Mouse (Mus musculus) stomach, postnatal 0 days (tissue): ENCODE data around the gene 6030468B19Rik. TPM values are rescaled to one million over a fixed set of nuclear protein-coding genes. Genes with fewer than 3 reads are reported as not detected.
A peak's percentile ranks its signal among the peaks of the same experiment; 100 is the strongest.

Source experiments
- ATAC-seq: fragments of 200-750 bp; cut with Nextera tagmentation; 2 replicates; pipeline ENCODE4 v1.8.0; 2017; ENCODE audit not compliant: low FRiP score, low TSS enrichment
- DNase-seq: peaks from one replicate; pipeline ENCODE4 v3.0.0-alpha.2; 2016; ENCODE audit warnings: low spot score
- H3K27ac ChIP-seq: fragments of 300-500 bp; sonication (generic); replicated peaks from 2 replicates; pipeline ENCODE4 v1.5.1; 2014; ENCODE audit warnings: mild to moderate bottlenecking, control low read depth
- H3K27me3 ChIP-seq: fragments of 300-500 bp; sonication (generic); 2 replicates; pipeline ENCODE4 v1.6.1; 2014; ENCODE audit warnings: low read length; ENCODE audit not compliant: control insufficient read depth, insufficient read depth
- H3K36me3 ChIP-seq: fragments of 300-500 bp; sonication (generic); 2 replicates; pipeline ENCODE4 v1.6.1; 2014; ENCODE audit warnings: low read length, mixed read lengths; ENCODE audit not compliant: control insufficient read depth, insufficient read depth
- H3K4me1 ChIP-seq: fragments of 300-500 bp; sonication (generic); replicated peaks from 2 replicates; pipeline ENCODE4 v1.6.1; 2014; ENCODE audit warnings: antibody characterized with exemption; ENCODE audit not compliant: control insufficient read depth, insufficient read depth
- H3K4me2 ChIP-seq: fragments of 300-500 bp; sonication (generic); replicated peaks from 2 replicates; pipeline ENCODE4 v1.6.1; 2014; ENCODE audit warnings: low read depth, mild to moderate bottlenecking, control low read depth, moderate library complexity
- H3K4me3 ChIP-seq: fragments of 300-500 bp; sonication (generic); 2 replicates; pipeline ENCODE4 v1.5.1; 2014; ENCODE audit warnings: low read depth, low read length, control low read depth
- H3K9ac ChIP-seq: fragments of 300-500 bp; sonication (generic); 2 replicates; pipeline ENCODE4 v1.6.1; 2014; ENCODE audit warnings: mild to moderate bottlenecking, low read length, control low read depth, mixed read lengths
- H3K9me3 ChIP-seq: fragments of 300-500 bp; sonication (generic); 2 replicates; pipeline ENCODE4 v1.6.1; 2016; ENCODE audit warnings: low read length; ENCODE audit not compliant: control insufficient read depth
- CTCF ChIP-seq: IDR thresholded peaks from 2 replicates; pipeline ENCODE4 v1.5.1; 2016; ENCODE audit warnings: antibody characterized with exemption, low read depth, mild to moderate bottlenecking, moderate library complexity
- EP300 ChIP-seq: optimal IDR thresholded peaks from 2 replicates; pipeline ENCODE3; 2016; ENCODE audit warnings: antibody characterized with exemption
- WGBS: fragments of 180-500 bp; shearing (Covaris S2); extraction: QIAGEN DNeasy Blood & Tissue Kit; methylation state at CpG from one replicate; pipeline ENCODE4 v1.1.7; 2014; 5-methylcytosine and 5-hydroxymethylcytosine counted together
- polyA plus RNA-seq: library from polyadenylated mRNA; unstranded; fragments of >200 nt; fragmentation: Nextera tagmentation; extraction: Ambion mirVana; gene quantifications from 2 replicates; pipeline ENCODE4 v1.2.1, GENCODE M21; 2015

6030468B19Rik gene
- polyA plus RNA-seq, 1 experiment from 2014 or later = not detected

DNA sequence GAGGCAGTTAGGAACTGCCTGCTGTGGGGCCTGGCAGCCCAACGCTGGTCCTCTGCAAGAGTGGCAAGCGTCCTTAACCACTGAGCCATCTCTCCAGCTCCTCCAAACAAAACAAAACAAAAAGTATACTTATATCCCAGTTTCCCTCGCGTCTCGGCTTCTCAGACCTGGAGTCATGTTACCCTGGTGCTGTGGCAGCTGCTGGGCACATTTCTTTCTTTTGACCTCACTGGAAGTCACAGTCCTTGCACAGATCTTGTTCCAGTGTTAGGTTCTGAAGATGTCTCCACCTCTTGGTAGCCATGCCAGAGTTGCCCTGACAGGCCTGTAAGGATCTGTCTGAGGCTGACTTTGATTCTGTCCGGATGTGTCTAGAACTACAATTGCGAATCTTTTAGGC lies 4.2 kb downstream of the 6030468B19Rik start:
- ATAC-seq = no peak
- Histone ChIP-seq H3K27ac (no peak overlapping the region), H3K9ac (no peak overlapping the region), H3K4me3 (no peak overlapping the region), H3K4me1 (no peaks in the 10 kb centered on the region), H3K36me3 (no peaks in the 10 kb centered on the region), H3K27me3 (no peaks in the 10 kb centered on the region), H3K9me3 (no peaks in the 10 kb centered on the region), H3K4me2 (no peak overlapping the region)
- 74% methylated on average over 7 of the region's 7 CpGs for whole genome bisulfite sequencing
- TF ChIP-seq EP300 (no peak), CTCF (no peak)
- no peak for DNase-seq

GRCm38 (mm10) chr11:117803166-117803688 lies 5.8 kb downstream of the 6030468B19Rik start:
- 85% methylated on average over 3 of the region's 3 CpGs for WGBS
- H3K27me3 ChIP-seq = no peaks in the 10 kb centered on the region
- H3K27ac ChIP-seq = 0 out of 2 replicates have a peak overlapping the region, but pooled peaks have one; percentile 4
- no peak overlapping the region for H3K9ac ChIP-seq
- DNase-seq (no peak), ATAC-seq (peak; percentile 59)
- H3K36me3 ChIP-seq = no peaks in the 10 kb centered on the region
- TF ChIP-seq CTCF (no peak), EP300 (no peak)
- H3K4me3 ChIP-seq = no peak overlapping the region
- H3K4me1 ChIP-seq = no peaks in the 10 kb centered on the region
- H3K9me3 ChIP-seq = no peaks in the 10 kb centered on the region
- H3K4me2 ChIP-seq = no peak overlapping the region

GRCm38 (mm10) chr11:117806781-117807180 lies 9.3 kb downstream of the 6030468B19Rik start:
- H3K27me3 ChIP-seq = no peaks in the 10 kb centered on the region
- DNase-seq (no peak), ATAC-seq (no peak)
- no peak overlapping the region for H3K4me2 ChIP-seq
- no peak overlapping the region for H3K9ac ChIP-seq
- H3K4me1 ChIP-seq = 0 out of 2 replicates have a peak, but pooled peaks cover 3% of the 10 kb centered on the region
- 92% methylated on average over 6 of the region's 6 CpGs for WGBS
- no peak overlapping the region for H3K27ac ChIP-seq
- TF ChIP-seq CTCF = no peak
- TF ChIP-seq EP300 = no peak
- H3K9me3 ChIP-seq = no peaks in the 10 kb centered on the region
- no peak overlapping the region for H3K4me3 ChIP-seq
- no peaks in the 10 kb centered on the region for H3K36me3 ChIP-seq

DNA sequence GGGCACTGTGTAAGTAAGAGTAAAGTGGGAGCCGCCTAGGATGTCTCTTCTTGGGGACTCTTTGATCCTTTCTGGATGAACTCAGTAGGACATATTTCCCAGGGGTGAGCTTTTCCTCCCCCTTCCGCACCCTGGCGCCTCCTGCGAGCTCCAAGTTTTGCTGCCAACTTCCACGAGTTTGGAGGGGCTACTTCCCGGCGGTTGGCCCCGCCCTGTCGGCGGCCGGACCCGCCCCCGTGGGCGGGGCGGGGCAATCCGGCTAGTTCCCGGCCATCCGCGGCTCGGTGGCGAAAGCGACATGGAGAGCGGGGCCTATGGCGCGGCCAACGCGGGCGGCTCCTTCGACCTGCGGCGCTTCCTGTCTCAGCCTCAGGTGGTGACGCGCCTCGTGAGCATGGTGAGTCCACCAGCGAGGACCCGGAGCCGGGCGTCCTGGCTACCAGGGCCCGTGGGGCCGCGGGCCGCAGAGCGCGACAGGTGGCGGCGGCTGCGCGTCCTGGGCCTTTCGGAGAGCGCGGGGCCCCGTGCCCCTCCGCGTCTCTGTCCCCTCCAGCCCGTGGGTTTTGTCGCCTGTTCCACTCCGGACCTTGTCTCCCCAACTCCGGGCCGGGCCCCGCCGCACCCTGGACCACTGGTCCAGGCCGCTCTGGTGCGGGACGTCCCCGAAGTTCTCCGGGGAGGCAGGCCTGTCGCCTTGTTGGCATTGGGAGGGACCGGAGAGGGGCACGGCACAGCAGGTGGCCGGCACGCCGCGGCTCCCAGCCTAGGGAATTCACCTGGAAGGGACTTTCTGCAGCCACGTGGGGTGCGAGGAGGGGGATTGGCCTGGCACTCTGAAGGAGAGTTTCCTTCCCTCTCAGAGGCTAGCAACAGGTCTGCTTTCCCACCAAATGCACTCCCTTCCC lies 12.2 kb downstream of the 6030468B19Rik start, which contains the start of the genes Gm20708 and Syngr2:
Gene Gm20708 (plus strand): TSS at position 262 of the 905 bp plus-strand sequence.
Gene Syngr2 (plus strand): TSS at position 262 of the 905 bp plus-strand sequence.
- TF ChIP-seq EP300 (no peak), CTCF (no peak; the same call in 1 of the 2 replicates)
- peak within 1 kb of the TSS; percentile 90 for H3K9ac ChIP-seq
- peak within 1 kb of the TSS; percentile 95 for H3K27ac ChIP-seq
- H3K4me3 ChIP-seq = peak within 1 kb of the TSS; percentile 92
- DNase-seq (peak; percentile 86), ATAC-seq (peak; percentile 57)
- 0 out of 2 replicates have a peak, but pooled peaks cover 6% of the 10 kb centered on the region for H3K36me3 ChIP-seq
- H3K27me3 ChIP-seq = no peaks in the 10 kb centered on the region
- H3K4me2 ChIP-seq = peak within 1 kb of the TSS; percentile 95
- H3K4me1 ChIP-seq = 0 out of 2 replicates have a peak, but pooled peaks cover 3% of the 10 kb centered on the region
- under 1% methylated on average over 73 of the region's 75 CpGs for WGBS
- no peaks in the 10 kb centered on the region for H3K9me3 ChIP-seq

DNA sequence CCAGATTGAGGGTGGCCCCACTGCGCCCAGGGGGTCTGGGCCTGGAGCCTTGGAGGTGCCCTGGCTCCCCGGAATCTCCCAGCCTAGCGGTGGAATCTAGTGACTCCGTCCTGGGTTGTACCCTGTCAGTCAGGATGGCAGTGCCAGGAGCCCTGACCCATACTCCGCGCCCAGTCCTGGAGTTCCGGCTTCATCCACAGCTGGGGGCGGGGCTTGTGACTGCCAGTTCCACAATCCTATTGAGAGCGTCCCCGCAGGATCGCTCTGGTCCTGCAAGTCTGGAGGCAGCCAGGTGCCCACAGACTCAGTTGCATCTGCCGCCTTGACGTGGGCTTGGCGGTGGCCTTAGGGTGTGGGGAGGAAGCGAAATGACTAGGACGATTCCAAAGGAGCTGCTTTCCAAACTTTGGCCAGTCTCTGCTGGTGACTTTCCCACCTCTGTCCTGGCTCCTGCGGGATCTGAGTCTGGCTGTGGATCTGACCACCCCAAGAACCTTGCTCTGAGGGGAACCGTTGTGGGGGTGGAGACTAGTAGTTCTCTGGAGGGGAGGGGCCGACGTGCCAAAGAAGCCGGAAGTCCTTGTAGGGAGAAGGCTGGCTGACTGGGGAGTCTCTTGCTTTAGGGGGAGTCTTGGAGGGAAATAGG lies 13.1 kb downstream of the 6030468B19Rik start:
- 0 out of 2 replicates have a peak, but pooled peaks cover 3% of the 10 kb centered on the region for H3K4me1 ChIP-seq
- H3K36me3 ChIP-seq = 0 out of 2 replicates have a peak, but pooled peaks cover 6% of the 10 kb centered on the region
- peak overlapping the region; percentile 92 for H3K4me3 ChIP-seq
- DNase-seq (peak; percentile 98), ATAC-seq (peak; percentile 92)
- peak overlapping the region; percentile 95 for H3K27ac ChIP-seq
- H3K27me3 ChIP-seq = no peaks in the 10 kb centered on the region
- TF ChIP-seq EP300 (no peak), CTCF (peak; percentile 71)
- peak overlapping the region; percentile 95 for H3K4me2 ChIP-seq
- H3K9me3 ChIP-seq = no peaks in the 10 kb centered on the region
- peak overlapping the region; percentile 90 for H3K9ac ChIP-seq
- under 1% methylated on average over 21 of the region's 21 CpGs for WGBS
